Mouse (Mus musculus) embryonic fibroblast, embryonic 13.5 days (primary cell): ENCODE results near the gene Lrrc38.

Experiments
- CTCF ChIP-seq: IDR thresholded peaks from 2 replicates; pipeline ENCODE4 v1.5.1; 2011; ENCODE audit warnings: mild to moderate bottlenecking, control low read depth, low read length, moderate library complexity, borderline replicate concordance; ENCODE audit not compliant: insufficient read depth
- POLR2A ChIP-seq: IDR thresholded peaks from 2 replicates; pipeline ENCODE4 v1.6.1; 2011; ENCODE audit warnings: low read depth, mild to moderate bottlenecking, control low read depth, low read length, moderate library complexity

DNA sequence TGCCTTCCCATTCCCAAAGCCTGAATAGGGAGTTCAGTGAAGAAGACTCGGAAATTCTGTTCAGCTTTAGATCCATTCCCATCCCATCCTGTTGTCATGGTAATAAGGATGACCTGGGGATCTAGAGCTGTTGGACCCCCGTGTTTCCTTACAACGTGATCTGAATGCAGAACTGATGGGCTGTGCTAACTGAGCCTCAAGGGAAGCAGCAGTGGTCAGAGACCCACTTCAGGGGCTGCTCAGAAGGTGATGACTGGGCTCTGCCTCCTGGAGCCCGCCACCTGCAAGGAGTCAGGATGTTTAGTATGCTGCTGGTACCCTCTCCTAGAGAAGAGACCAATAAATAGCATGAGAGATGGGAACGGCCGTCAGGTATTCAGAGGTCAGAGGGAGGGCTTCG, 29.9 kb downstream of the Lrrc38 start:
- TF ChIP-seq CTCF (no peak), POLR2A (no peak)
